Mouse (Mus musculus): ENCODE measurements at regions not wholly inside any gene's neighbourhood (a gene's known extent, or its start where the extent isn't known, plus 50 kb on each side); places are given as distances from the start of the nearest gene placed in this dataset.

GRCm38 (mm10) chr7:117931234-117931895, 184.6 kb downstream of the Rps15a start:
- TF ChIP-seq CTCF (IDR thresholded peaks at IDR 0.05; ENCODE audit: control insufficient read depth, insufficient read depth, low read length) (no peak), POLR2A (IDR thresholded peaks at IDR 0.05; ENCODE audit: borderline replicate concordance, control insufficient read depth, low read depth, low read length) (no peak)

Measured in bone marrow, adult 2 months (tissue).